Mouse (Mus musculus) intestine, embryonic 14.5 days (tissue): ENCODE results near the gene Rbfox1. TPM values are rescaled to one million over a fixed set of nuclear protein-coding genes. Genes with fewer than 3 reads are reported as not detected.
A peak's percentile ranks its signal among the peaks of the same experiment; 100 is the strongest.

Experiments used
- ATAC-seq: fragments of 200-750 bp; cut with Nextera tagmentation; replicated peaks from 2 replicates; pipeline ENCODE4 v1.8.0; 2017; ENCODE audit warnings: low read depth, moderate number of reproducible peaks, moderate TSS enrichment, moderate library complexity; ENCODE audit not compliant: low FRiP score, low TSS enrichment
- DNase-seq: peaks from one replicate; pipeline ENCODE4 v3.0.0-alpha.2; 2018; ENCODE audit warnings: low spot score
- H3K27ac ChIP-seq: fragments of 300-500 bp; sonication (generic); 2 replicates; pipeline ENCODE4 v1.5.1; 2014; ENCODE audit warnings: low read depth, mild to moderate bottlenecking, control low read depth
- H3K27me3 ChIP-seq: fragments of 300-500 bp; sonication (generic); replicated peaks from 2 replicates; pipeline ENCODE4 v1.6.1; 2014; ENCODE audit warnings: low read length, control low read depth; ENCODE audit not compliant: control insufficient read depth, insufficient read depth
- H3K36me3 ChIP-seq: fragments of 300-500 bp; sonication (generic); 2 replicates; pipeline ENCODE4 v1.6.1; 2014; ENCODE audit warnings: low read length, control low read depth; ENCODE audit not compliant: control insufficient read depth, insufficient read depth
- H3K4me1 ChIP-seq: fragments of 300-500 bp; sonication (generic); replicated peaks from 2 replicates; pipeline ENCODE4 v1.6.1; 2014; ENCODE audit warnings: low read length, control low read depth, mixed read lengths; ENCODE audit not compliant: control insufficient read depth, insufficient read depth
- H3K4me2 ChIP-seq: fragments of 300-500 bp; sonication (generic); 2 replicates; pipeline ENCODE4 v1.6.1; 2014; ENCODE audit warnings: low read length
- H3K4me3 ChIP-seq: fragments of 300-500 bp; sonication (generic); 2 replicates; pipeline ENCODE4 v1.5.1; 2014; ENCODE audit warnings: low read depth, low read length, control low read depth, mixed read lengths
- H3K9ac ChIP-seq: fragments of 300-500 bp; sonication (generic); 2 replicates; pipeline ENCODE4 v1.6.1; 2014; ENCODE audit warnings: mild to moderate bottlenecking, low read length
- H3K9me3 ChIP-seq: fragments of 300-500 bp; sonication (generic); 2 replicates; pipeline ENCODE4 v1.6.1; 2016; ENCODE audit warnings: low read length, control low read depth; ENCODE audit not compliant: control insufficient read depth
- WGBS: fragments of 180-500 bp; shearing (Covaris S2); extraction: QIAGEN DNeasy Blood & Tissue Kit; methylation state at CpG from one replicate; pipeline ENCODE4 v1.1.7; 2014; 5-methylcytosine and 5-hydroxymethylcytosine counted together
- polyA plus RNA-seq: library from polyadenylated mRNA; unstranded; fragments of >200 nt; fragmentation: Nextera tagmentation; extraction: Ambion mirVana; gene quantifications from 2 replicates; pipeline ENCODE4 v1.2.1, GENCODE M21; 2014

The Rbfox1 gene
- polyA plus RNA-seq, 1 experiment from 2014 or later, result 3.3 TPM

DNA sequence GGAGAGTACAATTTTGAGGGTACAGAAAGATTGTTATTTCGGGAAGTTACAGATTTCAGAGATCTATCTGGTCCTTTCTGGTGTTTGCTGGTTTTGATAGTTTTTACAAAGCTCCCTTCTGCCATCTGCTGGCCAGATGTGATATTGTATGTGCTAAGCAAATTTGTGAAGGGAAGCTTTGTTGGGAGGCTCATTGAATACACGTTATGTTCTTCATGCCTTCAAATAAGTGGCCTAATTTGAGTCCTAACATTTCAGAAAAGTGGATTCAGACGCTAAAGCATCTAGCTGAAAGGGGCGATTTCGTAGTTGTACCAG is 595.2 kb downstream of the Rbfox1 start:
- ATAC-seq (no peak), DNase-seq (peak; percentile 84)
- Histone ChIP-seq H3K9me3 (no peaks in the 10 kb centered on the region), H3K9ac (no peak overlapping the region), H3K4me2 (no peak overlapping the region), H3K4me3 (no peak overlapping the region), H3K27ac (no peak overlapping the region), H3K4me1 (no peaks in the 10 kb centered on the region), H3K27me3 (no peaks in the 10 kb centered on the region), H3K36me3 (no peaks in the 10 kb centered on the region)
- WGBS, result 11% methylated on average over 5 of the region's 5 CpGs

DNA sequence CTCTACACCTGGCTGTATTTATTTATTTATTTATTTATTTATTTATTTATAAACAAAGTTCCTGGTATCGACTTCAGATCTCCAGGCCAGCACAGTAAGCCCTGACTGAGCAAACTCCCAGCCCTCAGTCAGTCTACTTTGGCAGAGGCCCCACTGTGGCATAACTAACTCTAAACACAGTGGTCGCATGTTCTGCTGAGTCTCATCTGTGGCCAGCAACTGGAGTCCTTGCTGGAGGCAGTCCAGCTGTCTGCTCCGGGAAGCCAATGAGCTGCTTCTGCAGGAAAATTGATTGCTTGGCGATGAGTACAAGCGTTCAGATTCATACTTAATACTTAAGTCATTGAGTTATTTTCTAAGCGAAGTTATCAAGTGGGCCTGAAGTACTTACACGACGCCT is 598.5 kb downstream of the Rbfox1 start:
- no peak for ATAC-seq
- no peaks in the 10 kb centered on the region for H3K4me1 ChIP-seq

DNA sequence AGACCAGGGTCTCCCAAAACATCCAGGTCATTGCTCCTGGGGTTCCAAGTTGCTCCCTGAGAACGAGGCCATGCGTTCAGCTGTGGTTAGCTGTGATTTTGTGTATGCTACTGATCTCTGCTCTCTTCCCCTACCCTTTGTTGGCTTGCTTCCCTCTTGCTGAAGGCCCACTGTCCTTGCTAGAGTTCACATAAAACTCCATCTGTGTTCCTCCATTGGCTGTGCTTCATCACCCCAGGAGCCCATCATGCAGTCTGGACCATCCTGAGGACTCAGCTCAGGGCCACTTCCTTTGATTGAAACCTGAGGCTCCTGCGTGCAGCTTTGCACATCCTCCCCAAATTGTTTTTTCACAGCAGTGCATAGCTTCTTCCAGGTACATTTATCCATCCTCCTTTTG is 600.5 kb downstream of the Rbfox1 start:
- 73% methylated on average over 3 of the region's 3 CpGs for WGBS
- no peaks in the 10 kb centered on the region for H3K4me1 ChIP-seq
- H3K27me3 ChIP-seq, result no peaks in the 10 kb centered on the region
- no peaks in the 10 kb centered on the region for H3K9me3 ChIP-seq
- no peak overlapping the region for H3K4me2 ChIP-seq
- no peak overlapping the region for H3K27ac ChIP-seq
- no peak overlapping the region for H3K4me3 ChIP-seq
- DNase-seq (no peak), ATAC-seq (no peak)
- H3K36me3 ChIP-seq, result no peaks in the 10 kb centered on the region
- H3K9ac ChIP-seq, result no peak overlapping the region

More for the DNA sequence above, 598.5 kb downstream of the Rbfox1 start:
- Histone ChIP-seq H3K27ac (no peak overlapping the region), H3K4me2 (no peak overlapping the region), H3K36me3 (no peaks in the 10 kb centered on the region), H3K9ac (no peak overlapping the region), H3K4me3 (no peak overlapping the region), H3K9me3 (no peaks in the 10 kb centered on the region), H3K27me3 (no peaks in the 10 kb centered on the region)
- WGBS, result 61% methylated on average over 8 of the region's 8 CpGs
- no peak for DNase-seq

GRCm38 (mm10) chr16:6502219-6502618 is 617.1 kb downstream of the Rbfox1 start:
- no peak for DNase-seq
- Histone ChIP-seq H3K9ac (no peak overlapping the region), H3K4me3 (no peak overlapping the region), H3K36me3 (no peaks in the 10 kb centered on the region), H3K9me3 (no peaks in the 10 kb centered on the region), H3K27me3 (no peaks in the 10 kb centered on the region), H3K4me1 (no peaks in the 10 kb centered on the region), H3K27ac (no peak overlapping the region), H3K4me2 (no peak overlapping the region)
- WGBS, result 21% methylated on average over 8 of the region's 8 CpGs
- ATAC-seq, result no peak

- no peak overlapping the region for H3K9ac ChIP-seq
- no peak overlapping the region for H3K27ac ChIP-seq
- H3K4me3 ChIP-seq, result no peak overlapping the region
- H3K36me3 ChIP-seq, result no peaks in the 10 kb centered on the region
- H3K9me3 ChIP-seq, result no peaks in the 10 kb centered on the region
- DNase-seq (peak; percentile 63), ATAC-seq (peak; percentile 47; the same call in 1 of the 2 replicates)
- H3K27me3 ChIP-seq, result no peaks in the 10 kb centered on the region
- no peak overlapping the region for H3K4me2 ChIP-seq
- H3K4me1 ChIP-seq, result no peaks in the 10 kb centered on the region
- 55% methylated on average over 5 of the region's 5 CpGs for WGBS
These were observed 618.6 kb downstream of the Rbfox1 start for GRCm38 (mm10) chr16:6503573-6504331.

- no peak for DNase-seq
- Histone ChIP-seq H3K9ac (no peak overlapping the region), H3K36me3 (no peaks in the 10 kb centered on the region), H3K27ac (no peak overlapping the region), H3K4me1 (no peaks in the 10 kb centered on the region), H3K9me3 (no peaks in the 10 kb centered on the region), H3K4me3 (no peak overlapping the region), H3K4me2 (no peak overlapping the region), H3K27me3 (no peaks in the 10 kb centered on the region)
- 61% methylated on average over 5 of the region's 5 CpGs for WGBS
- no peak for ATAC-seq
These were observed 623.8 kb downstream of the Rbfox1 start for GRCm38 (mm10) chr16:6508924-6509323.

DNA sequence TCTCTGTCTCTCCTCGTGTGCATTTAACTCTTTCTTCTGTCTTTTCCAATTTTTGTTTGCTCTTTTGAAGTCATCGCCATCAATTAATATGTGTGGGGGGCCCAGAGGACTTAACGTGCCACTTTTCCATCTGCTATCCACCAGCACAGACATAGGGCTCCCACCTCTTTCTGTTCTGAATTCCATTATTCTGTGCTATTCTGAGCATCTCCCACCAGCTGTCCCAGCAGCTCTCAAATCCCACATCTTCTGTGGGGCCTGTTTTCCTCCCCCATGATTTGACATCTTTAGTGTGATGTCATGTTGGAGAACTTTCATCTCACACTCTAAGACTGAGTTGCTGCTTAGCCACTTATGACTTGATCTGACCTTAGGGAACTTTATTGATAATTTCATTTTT is 634.3 kb downstream of the Rbfox1 start:
- Histone ChIP-seq H3K27me3 (no peaks in the 10 kb centered on the region), H3K9me3 (no peaks in the 10 kb centered on the region), H3K4me3 (no peak overlapping the region), H3K4me2 (no peak overlapping the region), H3K27ac (no peak overlapping the region), H3K9ac (no peak overlapping the region), H3K4me1 (no peaks in the 10 kb centered on the region), H3K36me3 (no peaks in the 10 kb centered on the region)
- 79% methylated on average over 3 of the region's 3 CpGs for WGBS
- DNase-seq, result no peak
- no peak for ATAC-seq

DNA sequence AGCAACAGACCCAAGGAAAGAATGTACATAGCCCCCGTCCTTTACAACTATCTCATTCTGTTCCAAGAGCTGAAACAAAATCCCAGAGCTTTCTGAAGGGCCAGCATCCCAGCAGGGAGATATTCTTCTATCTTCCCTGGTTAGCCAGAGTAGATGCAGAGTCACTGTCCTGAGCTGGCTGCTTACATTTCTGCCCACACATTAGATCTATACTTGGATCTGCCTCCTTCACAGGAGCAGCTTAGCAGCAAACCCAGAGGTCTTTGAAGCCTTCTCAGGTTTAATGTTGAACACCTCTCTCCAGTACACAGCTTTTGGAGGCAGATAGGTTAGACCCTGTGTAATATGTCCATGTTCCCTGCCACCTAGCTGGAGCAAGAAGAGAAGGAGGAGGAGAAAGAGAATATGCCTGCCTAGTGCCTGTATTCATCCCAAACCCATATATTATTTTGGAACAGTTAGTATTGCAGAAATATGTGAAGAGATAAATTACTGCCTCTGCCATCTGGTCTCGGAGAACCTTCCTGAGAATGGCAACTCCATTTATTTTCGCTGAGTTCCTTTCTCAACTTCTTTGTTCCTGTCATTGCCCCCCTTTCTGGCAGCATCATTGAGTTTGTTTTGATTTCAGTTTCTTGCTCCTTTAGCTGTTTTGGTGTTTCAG is 640.5 kb downstream of the Rbfox1 start:
- no peaks in the 10 kb centered on the region for H3K4me1 ChIP-seq
- no peak overlapping the region for H3K9ac ChIP-seq
- H3K36me3 ChIP-seq, result no peaks in the 10 kb centered on the region
- no peak overlapping the region for H3K4me3 ChIP-seq
- no peaks in the 10 kb centered on the region for H3K27me3 ChIP-seq
- ATAC-seq (no peak), DNase-seq (no peak)
- H3K4me2 ChIP-seq, result no peak overlapping the region
- H3K9me3 ChIP-seq, result no peaks in the 10 kb centered on the region
- H3K27ac ChIP-seq, result no peak overlapping the region
- 46% methylated on average over 3 of the region's 3 CpGs for WGBS

- WGBS, result 62% methylated on average over 3 of the region's 3 CpGs
- ATAC-seq, result no peak
These were observed 646.3 kb downstream of the Rbfox1 start for GRCm38 (mm10) chr16:6531459-6531858.

More at GRCm38 (mm10) chr16:6531459-6531858, 646.3 kb downstream of the Rbfox1 start:
- no peak overlapping the region for H3K4me3 ChIP-seq
- DNase-seq, result no peak
- H3K9ac ChIP-seq, result no peak overlapping the region
- H3K9me3 ChIP-seq, result no peaks in the 10 kb centered on the region
- no peaks in the 10 kb centered on the region for H3K27me3 ChIP-seq
- H3K27ac ChIP-seq, result no peak overlapping the region
- H3K4me2 ChIP-seq, result no peak overlapping the region
- H3K4me1 ChIP-seq, result no peaks in the 10 kb centered on the region
- no peaks in the 10 kb centered on the region for H3K36me3 ChIP-seq
